Mouse (Mus musculus) frontal cortex, adult 2 months (tissue): ENCODE results near the gene Ncoa6. TPM values are rescaled to one million over a fixed set of nuclear protein-coding genes. Genes with fewer than 3 reads are reported as not detected.

ENCODE experiments used
- DNase-seq, 2 experiments: peaks; one replicate each; pipeline ENCODE4 v3.0.0; 2022; ENCODE audit warnings: low spot score in 1 of 2; ENCODE audit errors: extremely low spot score in 1 of 2
- polyA plus RNA-seq: library from polyadenylated mRNA; depleted of rRNA; stranded (reverse); fragments of >200 nt; gene quantifications from 2 replicates; pipeline ENCODE4 v1.2.3, GENCODE M21; 2012

The Ncoa6 gene
- polyA plus RNA-seq, 1 experiment = 45.3 TPM

- DNase-seq = no peak
Observed at GRCm38 (mm10) chr2:155443446-155443845, 30.2 kb downstream of the Ncoa6 start.

GRCm38 (mm10) chr2:155442916-155443315, 30.8 kb downstream of the Ncoa6 start:
- no peak for DNase-seq

GRCm38 (mm10) chr2:155436445-155436844, 37.2 kb downstream of the Ncoa6 start:
- peak in 1 of 2 experiments; percentile 10 for DNase-seq

- DNase-seq = no peak
Observed at GRCm38 (mm10) chr2:155420911-155421310, 52.8 kb downstream of the Ncoa6 start.

- no peak for DNase-seq
Observed at GRCm38 (mm10) chr2:155404635-155405034, 69.1 kb downstream of the Ncoa6 start.

- DNase-seq = no peak
Observed at GRCm38 (mm10) chr2:155401926-155402325, 71.8 kb downstream of the Ncoa6 start.

- DNase-seq = no peak
Observed at GRCm38 (mm10) chr2:155400276-155400675, 73.4 kb downstream of the Ncoa6 start.

GRCm38 (mm10) chr2:155394586-155394985, 79.1 kb downstream of the Ncoa6 start:
- DNase-seq = no peak

- no peak for DNase-seq
Observed at GRCm38 (mm10) chr2:155388573-155388972, 85.1 kb downstream of the Ncoa6 start.

GRCm38 (mm10) chr2:155387052-155387451, 86.6 kb downstream of the Ncoa6 start:
- no peak for DNase-seq

- DNase-seq = peak in 1 of 2 experiments; percentile 34
Observed at GRCm38 (mm10) chr2:155386534-155386899, 87.2 kb downstream of the Ncoa6 start.

- DNase-seq = no peak
Observed at GRCm38 (mm10) chr2:155385731-155386533, 87.8 kb downstream of the Ncoa6 start.

- peak; percentile 74 to 91 for DNase-seq
Observed at GRCm38 (mm10) chr2:155385090-155385489, 88.6 kb downstream of the Ncoa6 start.

- peak in 1 of 2 experiments; percentile 47 for DNase-seq
Observed at GRCm38 (mm10) chr2:155382791-155383438, 90.8 kb downstream of the Ncoa6 start.

GRCm38 (mm10) chr2:155382332-155382700, 91.4 kb downstream of the Ncoa6 start:
- no peak for DNase-seq

- DNase-seq = peak; percentile 93 to 99
Observed at GRCm38 (mm10) chr2:155381643-155382331, 91.9 kb downstream of the Ncoa6 start.

GRCm38 (mm10) chr2:155381060-155381437, 92.6 kb downstream of the Ncoa6 start:
- no peak for DNase-seq

GRCm38 (mm10) chr2:155380261-155381059, 93.2 kb downstream of the Ncoa6 start, which contains the start of gene Trp53inp2:
Gene Trp53inp2, plus strand, starts transcription at chr2:155381059.
- DNase-seq = no peak

GRCm38 (mm10) chr2:155376191-155376590, 97.5 kb downstream of the Ncoa6 start:
- DNase-seq = no peak

GRCm38 (mm10) chr2:155374521-155374920, 99.2 kb downstream of the Ncoa6 start:
- DNase-seq = no peak

GRCm38 (mm10) chr2:155373886-155374285, 99.8 kb downstream of the Ncoa6 start:
- DNase-seq = no peak
